Mouse (Mus musculus): ENCODE data around the gene 2310033P09Rik.

2310033P09Rik gene

DNA sequence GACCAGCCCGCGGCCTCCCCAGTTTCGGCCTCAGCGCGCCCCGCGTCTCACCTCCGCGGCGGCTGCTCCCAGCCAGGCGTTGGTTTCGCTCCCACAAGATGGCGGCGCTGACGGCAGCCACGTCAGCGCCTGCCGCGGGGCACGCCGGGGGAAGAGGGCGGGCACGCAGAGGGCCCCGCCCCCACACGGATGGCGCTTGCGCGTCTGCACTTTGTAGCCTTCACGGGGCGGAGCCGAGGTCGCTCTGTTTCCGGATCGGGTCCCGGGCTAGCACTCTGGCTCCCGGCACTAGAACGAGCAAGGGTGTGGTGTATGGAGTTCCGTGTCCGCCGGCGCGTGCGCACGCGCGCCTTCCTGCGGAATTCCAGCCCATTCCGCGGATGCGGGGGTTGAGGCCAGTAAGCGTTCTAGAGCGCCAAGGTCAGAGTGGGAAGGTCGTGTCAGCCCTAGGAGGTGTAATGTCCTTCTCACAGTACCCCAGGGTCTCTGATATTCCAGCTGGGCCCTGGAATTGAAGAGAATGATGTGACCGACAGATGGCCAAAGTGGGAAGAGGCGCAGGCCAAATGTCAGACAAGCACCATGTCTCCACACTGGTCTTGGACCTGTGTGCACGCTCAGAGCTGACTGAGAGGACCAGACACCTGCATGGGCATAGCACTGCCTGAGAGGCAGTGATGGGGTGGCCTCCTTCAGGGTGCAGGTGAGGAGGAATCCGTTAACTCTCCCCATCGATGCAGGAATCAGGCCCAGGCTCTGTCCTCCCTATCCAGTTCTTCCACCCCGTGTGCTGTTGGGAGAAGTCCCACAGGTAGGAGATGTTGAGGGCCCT lies 20.2 kb downstream of the 2310033P09Rik start, which contains the start of gene Arf1:
Gene Arf1 (minus strand): TSS at position 149 of the 832 bp plus-strand sequence.
- DNase-seq (ENCODE audit: low read depth, low spot score): peak; percentile 97

DNA sequence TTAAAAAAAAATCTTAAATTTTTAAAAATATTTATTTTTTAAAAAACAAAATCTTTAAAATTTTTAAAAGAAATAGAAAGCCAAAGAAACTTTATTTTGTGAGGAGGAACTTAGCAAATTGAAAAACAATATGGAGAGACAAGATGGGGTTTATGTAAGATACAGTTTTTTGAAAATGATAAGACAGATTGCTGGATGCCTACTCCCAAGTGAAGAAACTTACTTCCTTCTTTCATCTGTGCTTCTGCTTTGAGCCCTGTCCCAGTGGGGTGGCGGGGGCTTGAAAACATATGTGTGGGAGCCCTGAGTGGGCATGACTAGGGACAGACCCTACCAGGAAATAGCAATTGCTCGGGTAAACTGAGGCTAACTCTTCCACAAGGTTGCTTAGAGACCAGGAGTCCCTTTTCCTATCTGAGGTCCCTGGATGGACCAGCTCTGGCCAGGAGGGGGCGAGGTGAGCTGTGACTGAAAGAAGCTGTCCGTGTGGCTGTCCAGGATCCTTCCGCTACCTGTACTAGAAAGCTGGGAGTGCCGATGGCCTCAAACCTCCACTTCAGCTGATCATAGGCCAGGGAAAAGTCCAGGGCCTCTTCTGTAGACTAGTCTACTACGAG lies 22.1 kb downstream of the 2310033P09Rik start:
- DNase-seq (ENCODE audit: low read depth, low spot score): peak; percentile 37

DNA sequence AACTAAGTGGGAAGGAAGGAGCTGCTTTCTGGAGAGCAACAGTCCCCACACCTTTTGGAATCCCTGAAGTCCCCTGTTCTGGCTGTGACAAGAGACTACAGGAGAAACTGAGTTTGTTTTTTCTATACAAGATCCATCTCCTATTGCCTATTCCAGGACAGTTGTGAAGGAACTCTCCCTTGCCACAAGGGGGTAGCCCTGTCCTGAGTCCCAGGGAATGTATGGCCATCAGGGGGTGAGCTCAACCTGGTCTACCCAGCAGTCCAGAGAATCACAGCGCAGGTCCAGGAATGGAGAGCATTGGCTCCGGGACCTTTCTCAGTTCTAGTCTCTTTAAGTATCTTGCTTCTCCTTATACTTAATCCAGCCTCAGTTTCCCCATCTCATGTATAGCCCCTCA lies 24.7 kb downstream of the 2310033P09Rik start:
- DNase-seq (ENCODE audit: low read depth, low spot score): no peak

DNA sequence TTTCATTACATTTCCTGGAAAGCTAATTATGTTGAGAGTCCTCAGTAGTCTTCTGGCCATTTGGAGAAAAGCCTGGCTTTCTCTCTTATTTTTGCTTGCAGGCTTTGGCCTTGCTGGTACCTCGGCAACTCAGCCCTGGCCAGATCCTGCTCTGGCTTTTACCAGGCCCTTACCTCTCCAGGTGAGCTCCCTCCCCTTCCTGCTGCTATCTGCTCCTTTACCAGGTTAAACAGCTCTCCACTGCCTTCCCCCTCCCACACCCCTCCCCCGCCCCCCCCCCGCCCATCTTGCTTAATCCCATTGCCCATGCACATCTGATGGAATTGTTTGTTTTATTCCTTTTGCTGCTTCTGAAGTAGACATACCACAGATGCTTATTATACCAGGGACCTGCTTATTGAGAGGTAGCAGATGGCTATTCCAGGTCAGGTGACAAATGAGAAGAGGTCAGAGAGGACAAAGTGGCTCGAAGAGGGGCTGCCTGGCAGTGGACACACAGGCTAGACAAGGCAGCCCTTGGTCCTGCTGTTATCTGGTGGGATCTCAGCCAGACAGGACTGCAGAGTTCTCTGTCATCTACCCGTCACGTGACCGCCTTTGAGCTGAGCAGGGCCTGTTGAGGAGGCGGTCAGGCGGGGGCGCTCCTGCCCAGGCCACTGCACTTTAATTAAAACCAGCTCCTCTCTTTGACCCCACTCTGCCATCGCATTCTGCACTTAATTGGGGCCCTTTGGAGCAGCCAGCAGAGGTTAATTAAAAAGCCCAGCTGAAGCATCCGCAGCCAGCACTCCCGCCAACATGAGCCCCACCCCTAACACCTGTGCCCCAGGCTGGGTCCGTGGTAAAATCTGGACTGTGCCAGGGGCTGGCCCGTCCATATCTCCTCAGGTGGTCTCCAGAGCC lies 30.7 kb downstream of the 2310033P09Rik start:
- peak; percentile 71 for DNase-seq (ENCODE audit: low read depth, low spot score)

DNA sequence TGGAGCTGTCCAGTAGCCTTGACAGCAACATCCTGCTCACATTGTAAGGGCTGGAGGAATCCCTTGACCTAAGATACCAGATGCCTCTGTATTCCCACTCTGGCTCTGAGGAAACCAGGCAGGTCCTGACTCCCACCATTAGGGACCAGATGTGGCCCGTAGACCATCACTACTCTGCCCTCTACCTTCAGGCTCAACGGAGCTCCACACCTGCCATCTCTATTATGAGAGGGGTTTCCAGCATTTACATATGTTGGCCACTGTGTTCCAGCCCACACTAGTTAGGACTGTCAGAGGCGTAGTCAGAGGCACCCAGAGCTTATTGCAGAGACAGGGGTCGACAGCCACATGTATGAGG lies 31.3 kb downstream of the 2310033P09Rik start:
- DNase-seq (ENCODE audit: low read depth, low spot score): peak; percentile 20

DNA sequence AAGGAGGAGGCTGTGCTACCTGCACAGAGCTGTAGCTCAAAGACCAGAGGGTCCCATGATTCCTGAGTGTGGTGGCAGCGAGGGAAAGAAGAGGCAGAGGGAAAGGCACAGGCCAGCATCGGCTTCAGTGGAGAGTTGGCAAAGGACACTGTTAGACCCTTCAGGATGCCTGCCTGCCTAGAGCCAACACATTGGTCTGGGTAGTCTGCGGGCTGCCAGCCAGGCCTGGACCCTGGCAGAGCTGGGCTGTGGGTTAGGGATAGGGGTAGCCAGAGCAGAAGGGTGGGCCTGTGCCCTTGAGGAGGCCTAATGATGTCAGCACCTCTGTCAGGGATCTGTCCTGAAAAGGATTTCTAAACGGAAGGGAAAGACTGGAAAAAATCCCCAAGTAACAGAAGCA lies 31.7 kb downstream of the 2310033P09Rik start:
- no peak for DNase-seq (ENCODE audit: low read depth, low spot score)

DNA sequence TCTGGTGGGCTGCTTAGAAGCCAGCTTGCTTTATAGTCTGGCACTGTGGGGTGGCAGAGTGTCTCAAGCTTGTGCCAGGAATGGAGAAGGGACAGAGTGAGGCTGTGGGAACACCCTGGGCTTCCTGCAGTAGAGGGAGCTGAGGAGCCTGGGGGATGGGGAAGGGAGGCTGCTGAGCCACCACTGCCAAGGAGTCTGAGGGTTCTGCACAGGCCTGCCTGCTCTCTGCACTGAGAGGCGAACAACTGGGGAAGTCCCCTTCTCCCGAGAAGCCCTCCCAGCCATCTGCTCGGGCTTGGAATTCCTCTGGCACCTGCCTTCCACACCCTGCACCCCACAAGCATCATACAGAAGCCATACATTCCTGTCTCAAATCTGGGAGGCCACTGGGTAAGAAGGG lies 33.7 kb downstream of the 2310033P09Rik start:
- no peak for DNase-seq (ENCODE audit: low read depth, low spot score)

DNA sequence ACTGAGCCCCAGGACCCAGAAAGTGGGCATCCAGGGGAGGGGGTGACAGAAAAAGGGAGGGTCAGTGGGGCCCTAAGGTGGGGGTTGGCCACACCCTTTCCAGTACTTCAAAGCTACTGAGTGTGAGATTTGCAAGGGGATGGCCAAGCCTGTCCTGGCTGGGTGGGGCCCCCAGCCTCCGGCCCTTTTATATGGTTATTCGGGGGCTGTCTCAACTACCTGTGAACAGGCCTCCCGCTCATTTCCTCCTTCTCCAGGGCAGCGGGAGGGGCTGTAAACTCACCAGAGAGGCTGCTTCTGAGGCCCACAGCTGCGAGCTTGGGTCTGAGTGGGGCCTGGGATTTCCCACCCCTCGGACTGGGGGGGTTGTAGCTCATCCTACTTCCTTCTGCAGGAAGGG lies 35.7 kb downstream of the 2310033P09Rik start:
- no peak for DNase-seq (ENCODE audit: low read depth, low spot score)

DNA sequence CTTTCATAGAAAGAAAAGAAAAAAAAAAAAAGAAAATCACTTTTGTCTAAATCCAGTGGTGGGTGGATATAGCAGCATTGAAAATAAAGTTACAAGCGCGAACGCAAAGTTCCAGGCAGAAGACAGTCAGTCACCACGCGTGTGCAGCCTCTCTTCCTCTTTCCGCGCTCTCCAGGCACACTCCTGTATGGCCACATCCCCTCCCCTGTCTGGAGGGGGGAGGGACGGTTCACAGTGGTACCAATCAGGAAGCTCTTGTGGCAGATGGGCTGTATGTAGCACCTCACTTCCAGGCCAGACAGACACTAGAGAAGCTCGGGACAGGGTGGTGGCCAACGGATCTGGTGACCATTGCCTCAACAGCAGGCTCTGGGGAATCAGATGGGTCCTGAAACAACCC lies 40.0 kb downstream of the 2310033P09Rik start:
- DNase-seq (ENCODE audit: low read depth, low spot score): no peak

DNA sequence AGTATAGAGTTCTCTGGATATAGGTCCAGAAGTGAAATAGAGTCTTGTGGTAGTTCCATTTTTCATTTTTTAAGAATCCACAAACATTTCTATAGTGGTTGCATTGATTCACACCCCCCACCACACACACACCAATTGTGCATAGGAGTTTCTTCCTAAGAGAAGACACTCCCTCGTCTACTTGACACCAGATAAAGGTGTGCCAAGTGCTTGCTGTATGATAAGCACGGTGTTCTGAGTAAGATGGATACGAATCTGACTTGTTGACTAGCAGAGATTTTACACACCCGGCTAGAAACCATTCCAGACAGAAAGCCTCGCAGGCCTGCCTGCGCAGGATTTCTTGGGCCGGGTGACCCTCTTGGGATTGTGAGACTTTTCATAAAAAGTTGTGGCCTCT lies 51.5 kb downstream of the 2310033P09Rik start:
- DNase-seq (ENCODE audit: low read depth, low spot score): no peak
